Mouse (Mus musculus): ENCODE measurements around the gene Spdye4b. TPM values are rescaled to one million over a fixed set of nuclear protein-coding genes. Genes with fewer than 3 reads are reported as not detected.

The Spdye4b gene
- total RNA-seq, 4 experiments from 2014 or later: not detected

DNA sequence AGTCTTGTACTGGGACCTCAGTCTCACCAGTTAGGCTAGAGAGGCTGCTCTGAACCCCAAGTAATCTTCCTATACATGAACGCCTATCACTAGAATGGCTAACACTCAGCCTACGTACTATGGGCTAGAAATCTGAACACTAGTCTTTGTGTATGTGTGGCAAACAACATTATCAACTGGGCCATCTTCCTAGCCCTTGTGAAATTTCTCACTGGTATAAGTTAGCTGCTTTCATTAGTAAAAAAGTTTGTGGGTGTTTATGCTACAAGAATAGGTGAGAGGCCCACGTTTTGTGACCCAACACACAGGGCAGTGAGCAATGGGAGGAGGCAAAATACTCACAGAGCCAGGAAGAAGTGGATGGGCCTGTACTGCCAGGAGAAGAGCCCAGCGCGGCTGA, 40.2 kb downstream of the Spdye4b start:
- no peak for DNase-seq

DNA sequence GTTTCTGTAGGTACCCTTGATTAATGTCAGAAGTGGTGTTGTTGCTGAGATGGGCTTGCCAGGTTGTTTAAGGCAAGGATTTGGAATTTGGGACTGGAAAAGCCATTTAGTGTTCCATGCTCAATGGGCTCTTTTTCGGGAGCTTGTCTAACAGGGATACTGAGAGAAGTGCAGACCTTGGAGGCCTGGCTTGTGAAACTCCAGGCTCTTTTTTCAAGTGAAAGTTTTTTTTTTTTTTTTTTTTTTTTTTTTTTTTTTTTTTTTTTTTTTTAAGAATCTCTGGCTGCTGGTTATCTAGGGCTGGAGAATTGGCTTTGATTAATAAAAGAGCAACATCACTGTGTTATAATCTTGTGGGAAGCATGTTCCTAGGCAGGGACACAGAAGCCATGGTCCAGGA, 41.5 kb downstream of the Spdye4b start:
- no peak for DNase-seq

DNA sequence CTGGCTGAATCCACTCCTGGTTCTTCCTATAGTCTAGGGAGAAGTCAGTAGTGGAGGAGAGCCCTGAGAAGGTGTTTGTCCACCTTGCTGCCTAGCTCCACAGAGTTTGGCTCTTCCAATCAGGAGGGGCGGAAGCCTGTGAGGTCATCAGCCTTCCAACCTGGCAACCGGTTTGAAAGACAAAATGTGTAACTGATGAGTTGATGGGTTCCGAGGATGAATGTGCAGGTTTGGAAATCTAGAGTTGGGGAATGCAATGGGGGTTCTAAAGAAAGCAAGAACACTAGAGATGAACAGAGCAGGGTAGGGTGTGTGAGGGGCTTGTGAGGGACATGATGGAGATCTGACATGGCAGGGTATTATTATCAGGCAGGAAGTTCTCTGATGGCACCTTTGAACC, 46.0 kb downstream of the Spdye4b start, which contains the start of gene Spdye4a:
Spdye4a (minus strand) TSS at position 101 of the 400 bp plus-strand sequence.
- DNase-seq: no peak

DNA sequence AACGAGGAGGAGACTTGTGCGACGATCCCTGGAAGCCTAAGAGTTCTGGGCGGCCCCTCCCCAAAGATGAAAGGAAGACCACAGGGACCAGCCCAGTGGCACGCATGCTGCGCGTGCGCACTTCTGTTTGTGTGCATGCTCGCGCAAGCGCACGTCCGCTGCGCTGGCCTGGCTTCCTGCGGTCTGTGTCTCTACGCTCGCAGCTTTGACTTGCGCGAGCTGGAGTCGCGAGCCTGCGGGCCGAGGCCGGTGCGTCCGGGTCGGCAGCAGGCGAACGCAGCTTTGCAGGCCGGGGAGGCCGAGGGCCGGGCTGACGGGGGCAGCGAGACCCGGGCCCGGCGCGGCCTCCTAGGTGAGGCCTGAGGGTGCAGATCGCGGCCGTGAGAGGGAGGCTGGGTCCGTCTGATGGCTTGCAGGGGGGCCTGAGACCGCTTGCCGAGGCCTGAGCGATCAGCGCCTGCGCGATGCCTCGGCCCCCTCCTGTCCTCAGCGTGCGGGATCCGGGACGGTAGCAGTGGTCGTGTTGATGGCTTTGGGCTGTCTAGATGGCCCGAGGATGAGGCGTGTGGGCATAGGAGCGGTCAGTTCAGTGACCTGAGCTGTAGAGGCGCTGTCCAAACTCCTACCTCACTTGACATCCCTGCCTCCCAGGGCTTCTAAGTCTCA, 54.3 kb downstream of the Spdye4b start, which contains the start of gene Zfp12:
Zfp12 (plus strand) TSS at position 136 of the 666 bp plus-strand sequence.
- peak; percentile 96 for DNase-seq

DNA sequence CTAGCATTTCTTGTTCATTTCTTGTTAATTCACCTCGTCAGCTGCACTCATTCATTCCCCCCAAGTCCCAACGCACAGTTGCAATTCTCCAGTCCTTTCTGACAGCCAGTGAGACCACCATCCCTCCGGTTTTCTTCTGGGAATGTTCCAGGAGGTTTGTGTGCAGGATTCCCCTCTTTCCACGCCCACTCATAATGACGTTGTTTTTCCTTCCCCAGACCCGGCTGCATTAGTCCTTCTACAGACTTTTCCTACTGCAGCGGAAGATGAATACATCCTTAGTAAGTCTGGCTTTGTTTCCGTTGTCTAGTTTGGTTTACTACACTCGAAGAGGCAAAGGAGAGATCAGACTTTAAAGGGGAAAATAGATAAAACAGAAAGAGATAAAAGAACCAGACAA, 55.2 kb downstream of the Spdye4b start:
- DNase-seq: no peak

DNA sequence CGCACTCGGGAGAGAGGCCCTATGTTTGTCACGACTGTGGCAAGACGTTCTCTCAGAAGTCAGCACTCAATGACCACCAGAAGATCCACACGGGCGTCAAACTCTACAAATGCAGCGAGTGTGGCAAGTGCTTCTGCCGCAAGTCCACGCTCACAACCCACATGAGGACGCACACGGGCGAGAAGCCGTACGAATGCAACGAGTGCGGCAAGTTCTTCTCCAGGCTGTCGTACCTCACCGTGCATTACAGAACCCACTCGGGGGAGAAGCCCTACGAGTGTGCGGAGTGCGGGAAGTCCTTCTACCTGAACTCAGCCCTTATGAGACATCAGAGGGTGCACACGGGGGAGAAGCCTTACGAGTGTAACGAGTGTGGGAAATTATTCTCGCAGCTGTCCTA, 64.1 kb downstream of the Spdye4b start:
- no peak for DNase-seq

DNA sequence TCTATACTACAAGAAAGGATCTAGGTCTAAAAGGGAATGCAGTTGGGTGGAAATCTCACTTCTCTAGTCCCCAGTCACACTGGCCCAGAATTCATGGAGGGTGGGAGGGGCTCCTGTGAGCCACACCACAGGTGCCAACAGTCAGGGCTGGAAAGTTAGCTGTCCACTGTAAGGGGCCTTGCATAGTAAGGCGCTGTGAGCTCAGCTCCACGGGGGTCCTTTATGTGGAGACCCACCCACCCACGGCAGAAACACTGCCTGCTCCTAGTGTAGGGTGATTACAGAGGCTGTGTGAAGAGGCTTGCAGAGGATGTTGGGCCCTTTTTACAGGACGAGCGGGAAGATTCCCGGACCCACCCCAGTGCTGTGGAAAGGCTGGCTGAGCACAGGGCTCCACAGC, 71.2 kb downstream of the Spdye4b start:
- no peak for DNase-seq

DNA sequence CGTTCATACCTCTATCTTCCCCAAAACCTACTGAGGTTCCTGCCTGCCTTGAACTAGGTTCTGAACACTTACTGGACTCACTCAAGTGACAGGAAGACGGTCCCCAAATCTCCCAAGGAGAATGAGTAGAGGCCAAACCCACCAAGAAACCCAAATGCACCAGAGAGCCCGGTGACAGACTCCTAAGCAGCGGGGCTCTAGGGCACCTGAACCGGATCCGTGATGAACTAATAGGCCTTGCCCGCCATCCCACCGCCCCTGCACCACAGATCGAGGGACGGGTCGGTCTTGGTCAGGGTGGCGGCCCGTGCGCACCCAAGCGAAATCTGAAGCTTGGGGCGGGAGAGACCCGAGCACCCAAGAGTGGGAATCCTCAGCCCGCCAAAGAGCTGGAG, 72.0 kb downstream of the Spdye4b start:
- DNase-seq: no peak

DNA sequence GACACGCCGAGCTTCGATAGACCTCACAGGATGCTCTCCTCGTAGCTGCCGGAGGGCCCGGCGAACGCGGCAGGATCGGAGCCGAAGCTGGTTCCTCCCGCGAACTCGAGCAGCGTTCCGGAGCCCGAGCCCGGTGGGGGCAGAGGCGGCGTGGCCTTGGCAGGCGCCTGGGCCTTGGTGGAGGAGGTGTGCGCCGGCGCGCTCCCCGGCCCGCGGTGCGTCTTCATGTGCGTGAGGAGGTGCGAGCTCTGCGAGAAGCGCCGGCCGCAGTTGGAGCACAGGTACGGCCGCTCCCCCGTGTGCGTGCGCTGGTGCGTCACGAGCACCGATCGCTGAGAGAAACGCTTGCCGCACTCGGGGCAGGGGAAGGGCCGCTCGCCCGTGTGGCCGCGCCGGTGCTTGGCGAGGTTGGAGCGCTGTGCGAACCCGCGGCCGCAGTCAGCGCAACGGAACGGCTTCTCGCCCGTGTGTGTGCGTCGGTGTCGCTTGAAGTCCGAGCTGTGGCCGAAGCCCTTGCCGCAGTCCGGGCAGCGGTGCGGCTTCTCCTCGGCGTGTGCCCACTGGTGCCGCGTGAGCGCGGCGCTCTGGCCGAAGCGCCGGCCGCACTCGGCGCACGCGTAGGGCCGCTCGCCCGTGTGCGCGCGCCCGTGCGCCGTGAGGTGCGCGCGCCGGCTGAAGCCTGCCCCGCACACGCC, 72.5 kb downstream of the Spdye4b start:
- no peak for DNase-seq

DNA sequence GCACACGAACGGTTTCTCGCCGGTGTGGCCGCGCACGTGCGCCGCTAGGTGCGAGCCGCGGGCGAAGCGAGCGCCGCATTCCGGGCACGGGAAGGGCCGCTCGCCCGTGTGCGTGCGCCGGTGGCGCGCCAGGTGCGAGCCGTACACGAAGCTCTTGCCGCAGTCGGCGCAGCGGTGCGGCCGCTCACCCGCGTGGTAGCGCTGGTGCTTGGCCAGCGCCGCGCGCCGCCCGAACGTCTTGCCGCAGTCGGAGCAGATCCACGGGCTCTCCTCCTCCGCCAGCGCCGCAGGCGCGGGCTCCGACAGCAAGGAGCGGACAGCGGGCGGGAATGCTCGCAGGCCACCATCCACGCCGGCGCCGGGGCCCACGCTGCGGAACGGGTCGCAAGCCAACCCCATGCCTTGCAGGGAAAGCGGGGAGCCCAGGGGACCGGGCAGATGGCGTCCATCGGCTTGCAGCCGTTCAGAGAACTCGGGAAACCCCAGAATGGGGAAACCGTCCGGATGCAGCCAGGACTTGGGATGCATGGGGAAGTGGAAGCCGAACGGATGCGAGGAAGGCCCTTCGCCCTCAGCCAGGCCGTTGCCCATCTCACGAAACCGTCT, 73.2 kb downstream of the Spdye4b start:
- no peak for DNase-seq

Small RNAs within 50 kb of the gene (microRNA-seq; reads per million reads assigned to microRNA genes)
- 0 reads per million in 2 experiments for gene Gm44405

Other genes with a start within 250 kb of the Spdye4b start
- gene Fscn1, start 220.7 kb upstream of the Spdye4b start, total RNA-seq (2022): 10 to 100 TPM; 22.0 to 33.6 (median 31.7) TPM
- gene Rnf216, start 68.0 kb upstream of the Spdye4b start, total RNA-seq (2022): 10 to 100 TPM; 41.7 to 58.3 (median 53.6) TPM
- under 1 TPM in 3 of 4 experiments, not detected in 1; 0.06 to 0.22 (median 0.11) TPM for gene Olfr718-ps1, start 33.4 kb upstream of the Spdye4b start, total RNA-seq (2022)
- gene Rbak, start 242 bp upstream of the Spdye4b start, total RNA-seq (2022): 10 to 100 TPM; 10.9 to 22.2 (median 17.2) TPM
- gene Spdye4a, start 45.9 kb downstream of the Spdye4b start, total RNA-seq (2022): not detected
- gene Zfp12, start 54.1 kb downstream of the Spdye4b start, total RNA-seq (2022): 10 to 100 TPM; 22.8 to 30.6 (median 25.7) TPM
- 10 to 100 TPM; 11.0 to 13.1 (median 12.0) TPM for gene Zfp316, start 89.0 kb downstream of the Spdye4b start, total RNA-seq (2022)
- under 1 TPM; 0.20 to 0.54 (median 0.46) TPM for gene Zfp853, start 112.6 kb downstream of the Spdye4b start, total RNA-seq (2022)
- 10 to 100 TPM; 22.1 to 34.5 (median 28.6) TPM for gene E130309D02Rik, start 134.3 kb downstream of the Spdye4b start, total RNA-seq (2022)
- gene Zdhhc4, start 148.2 kb downstream of the Spdye4b start, total RNA-seq (2022): 10 to 100 TPM; 60.3 to 74.8 (median 66.3) TPM
- 1 to 10 TPM in 1 of 4 experiments, under 1 TPM in 3; 0.61 to 1.2 (median 0.91) TPM for gene Grid2ip, start 176.3 kb downstream of the Spdye4b start, total RNA-seq (2022)
- gene Kdelr2, start 222.8 kb downstream of the Spdye4b start, total RNA-seq (2022): 100 to 1,000 TPM in 3 of 4 experiments, 10 to 100 TPM in 1; 97.5 to 115 (median 101) TPM